Comparison of ENCODE assay signal across 25 mouse cellular contexts in genomic region chr17:7414601-7415310, GRCm38 (mm10). TPM values are rescaled to one million over a fixed set of nuclear protein-coding genes. Genes with fewer than 3 reads are reported as not detected.
DNase-seq lines count a peak whose midpoint lies in the region; ATAC-seq and TF ChIP-seq lines count a peak whose summit lies in the region.
"Not testable (repeated sequence)": the region's sequence is repeated elsewhere in the genome, so short reads cannot be mapped to it uniquely, and the experiment has no call there.
"Had no signal": no experiment of that assay in that cellular context is flagged by ENCODE, and none has a peak within 500 bp of the region (broad histone marks: within the 10 kb centered on the region; RNA-seq: fewer than 3 reads in every experiment).

No protein-coding gene starts in this region.

- not testable (repeated sequence) for H3K4me2 ChIP-seq in kidney, postnatal 0 days (ENCODE audit: low read length)

- peak; percentile 56 for DNase-seq in heart, adult 11 months
- not testable (repeated sequence) for DNase-seq in kidney, postnatal 0 days (ENCODE audit: low spot score)
- peak; percentile 13 for DNase-seq in thymus, postnatal 4 days

- H3K9ac ChIP-seq in kidney, postnatal 0 days (ENCODE audit: low read depth, low read length) = not testable (repeated sequence)

- H3K4me1 ChIP-seq in kidney, postnatal 0 days (replicated peaks; ENCODE audit: insufficient read depth, low read length) = not testable (repeated sequence)

- peak; percentile 90 for ATAC-seq in common myeloid progenitor, adult 5-6 weeks (replicated peaks; ENCODE audit: low read depth, poor library complexity, severe bottlenecking)
- ATAC-seq in kidney, postnatal 0 days (replicated peaks; ENCODE audit: low FRiP score, low read depth) = not testable (repeated sequence)
- ATAC-seq in megakaryocyte progenitor cell, adult 5-6 weeks (replicated peaks; ENCODE audit: poor library complexity) = peak; percentile 78
- ATAC-seq in neutrophil, adult 5-6 weeks (ENCODE audit: extremely low read depth, insufficient number of reproducible peaks, low FRiP score, poor library complexity, severe bottlenecking) = peak; percentile 30; the same call in 1 of the 2 replicates

- TF ChIP-seq CTCF in kidney, postnatal 0 days (IDR thresholded peaks at IDR 0.05; ENCODE audit: low read depth) = 0 out of 2 replicates have a peak, but pooled peaks have one; percentile 9

- 81% methylated on average over 8 of the region's 9 CpGs for WGBS in kidney, postnatal 0 days

- not testable (repeated sequence) for H3K36me3 ChIP-seq in kidney, postnatal 0 days (ENCODE audit: insufficient read depth, low read length)

- not testable (repeated sequence) for H3K9me3 ChIP-seq in kidney, postnatal 0 days (replicated peaks; ENCODE audit: low read length)

- not testable (repeated sequence) for H3K4me3 ChIP-seq in kidney, postnatal 0 days (replicated peaks; ENCODE audit: low read depth, low read length)

- not testable (repeated sequence) for H3K27me3 ChIP-seq in kidney, postnatal 0 days (ENCODE audit: insufficient read depth, low read length)

- H3K27ac ChIP-seq in kidney, postnatal 0 days = not testable (repeated sequence)

RNA-seq across cellular contexts. Expression of gene Unc93a2, which starts 29.5 kb away (rescaled TPM):
- not detected in 2 replicates for total RNA-seq in common myeloid progenitor, adult 5-6 weeks (2017)
- polyA plus RNA-seq in kidney, postnatal 0 days (2015; fragmentation: Nextera tagmentation; extraction: Ambion mirVana) = not detected in 2 replicates
- 0.64 TPM in 1 of 2 replicates, not detected in the other for total RNA-seq in megakaryocyte progenitor cell, adult 5-6 weeks (2015)
- not detected in 2 replicates for total RNA-seq in megakaryocyte progenitor cell, adult 5-6 weeks (2017)
- 0.37 TPM in 1 of 2 replicates, not detected in the other for total RNA-seq in neutrophil, adult 5-6 weeks (2017)
- total RNA-seq: heart, adult 8-10 months; heart, postnatal 10 days; heart, postnatal 36 days; hindbrain, postnatal 0 days had no signal
- polyA plus RNA-seq: activated CD4-positive, CD25-positive, alpha-beta regulatory T cell, adult 4 months; embryonic facial prominence, embryonic 12.5 days; erythroblast, embryonic 14.5 days; forebrain, embryonic 12.5 days; forebrain, embryonic 15.5 days; heart, embryonic 11.5 days; heart, embryonic 14.5 days; hindbrain, embryonic 11.5 days; hindbrain, embryonic 14.5 days had no signal

RNA-seq across cellular contexts. Expression of gene Gm49630, which starts 43.0 kb away (rescaled TPM):
- not detected in 2 replicates for total RNA-seq in common myeloid progenitor, adult 5-6 weeks (2017)
- polyA plus RNA-seq in kidney, postnatal 0 days (2015; fragmentation: Nextera tagmentation; extraction: Ambion mirVana) = not detected in 2 replicates
- total RNA-seq in megakaryocyte progenitor cell, adult 5-6 weeks (2015) = not detected in 2 replicates
- total RNA-seq in megakaryocyte progenitor cell, adult 5-6 weeks (2017) = not detected in 2 replicates
- not detected in 2 replicates for total RNA-seq in neutrophil, adult 5-6 weeks (2017)
- total RNA-seq: adrenal gland, adult 8-10 months; adrenal gland, postnatal 36 days; ES-E14; gastrocnemius, adult 8-10 months; gastrocnemius, postnatal 25 days; heart, adult 8-10 months; heart, postnatal 10 days; heart, postnatal 36 days; hindbrain, postnatal 0 days had no signal
- polyA plus RNA-seq: activated CD4-positive, CD25-positive, alpha-beta regulatory T cell, adult 4 months; embryonic facial prominence, embryonic 12.5 days; erythroblast, embryonic 14.5 days; forebrain, embryonic 12.5 days; forebrain, embryonic 15.5 days; heart, embryonic 11.5 days; heart, embryonic 14.5 days; hindbrain, embryonic 11.5 days; hindbrain, embryonic 14.5 days; hindbrain, postnatal 0 days; inflammation-experienced regulatory T-cells, adult 6 months had no signal
